Mouse (Mus musculus) hindbrain, postnatal 0 days (tissue): ENCODE results near the gene Gm20388. TPM values are rescaled to one million over a fixed set of nuclear protein-coding genes. Genes with fewer than 3 reads are reported as not detected.

Source experiments
- ATAC-seq: fragments of 200-750 bp; cut with Nextera tagmentation; 2 replicates; pipeline ENCODE4 v1.8.0; 2017; ENCODE audit warnings: mild to moderate bottlenecking, moderate TSS enrichment, moderate library complexity
- DNase-seq: peaks from one replicate; pipeline ENCODE4 v3.0.0-alpha.2; 2015; ENCODE audit warnings: low spot score
- H3K27ac ChIP-seq: fragments of 300-500 bp; sonication (generic); 2 replicates; pipeline ENCODE4 v1.5.1; 2014; ENCODE audit warnings: mild to moderate bottlenecking
- H3K27me3 ChIP-seq: fragments of 300-500 bp; sonication (generic); 2 replicates; pipeline ENCODE4 v1.6.1; 2014; ENCODE audit warnings: low read length, mixed read lengths; ENCODE audit not compliant: insufficient read depth
- H3K36me3 ChIP-seq: fragments of 300-500 bp; sonication (generic); 2 replicates; pipeline ENCODE4 v1.6.1; 2014; ENCODE audit warnings: low read length, mixed read lengths; ENCODE audit not compliant: insufficient read depth
- H3K4me1 ChIP-seq: fragments of 300-500 bp; sonication (generic); 2 replicates; pipeline ENCODE4 v1.6.1; 2014; ENCODE audit warnings: antibody characterized with exemption, low read length, mixed read lengths; ENCODE audit not compliant: insufficient read depth
- H3K4me2 ChIP-seq: fragments of 300-500 bp; sonication (generic); 2 replicates; pipeline ENCODE4 v1.6.1; 2014; ENCODE audit warnings: low read depth, mild to moderate bottlenecking, low read length, moderate library complexity, mixed read lengths
- H3K4me3 ChIP-seq: fragments of 300-500 bp; sonication (generic); 2 replicates; pipeline ENCODE4 v1.5.1; 2014; ENCODE audit warnings: low read length
- H3K9ac ChIP-seq: fragments of 300-500 bp; sonication (generic); replicated peaks from 2 replicates; pipeline ENCODE4 v1.6.1; 2014; ENCODE audit warnings: mild to moderate bottlenecking, low read length, moderate library complexity, mixed read lengths
- H3K9me3 ChIP-seq: fragments of 300-500 bp; sonication (generic); 2 replicates; pipeline ENCODE4 v1.6.1; 2016; ENCODE audit warnings: low read length, mixed read lengths
- CTCF ChIP-seq: IDR thresholded peaks from 2 replicates; pipeline ENCODE4 v1.5.1; 2016; ENCODE audit warnings: antibody characterized with exemption, control low read depth, low read depth
- WGBS: fragments of 180-500 bp; shearing (Covaris S2); extraction: QIAGEN DNeasy Blood & Tissue Kit; methylation state at CpG from one replicate; pipeline ENCODE4 v1.1.7; 2014; 5-methylcytosine and 5-hydroxymethylcytosine counted together
- polyA plus RNA-seq: library from polyadenylated mRNA; unstranded; fragments of >200 nt; fragmentation: Nextera tagmentation; extraction: Ambion mirVana; gene quantifications from 2 replicates; pipeline ENCODE4 v1.2.1, GENCODE M21; 2015
- total RNA-seq: library from RNA; depleted of rRNA; stranded (reverse); fragments of >200 nt; gene quantifications from 2 replicates; pipeline ENCODE4 v1.2.3, GENCODE M21; 2014

Gm20388 gene
- total and polyA plus RNA-seq, 2 experiments from 2014 or later: 71.3 TPM; not detected in 1

DNA sequence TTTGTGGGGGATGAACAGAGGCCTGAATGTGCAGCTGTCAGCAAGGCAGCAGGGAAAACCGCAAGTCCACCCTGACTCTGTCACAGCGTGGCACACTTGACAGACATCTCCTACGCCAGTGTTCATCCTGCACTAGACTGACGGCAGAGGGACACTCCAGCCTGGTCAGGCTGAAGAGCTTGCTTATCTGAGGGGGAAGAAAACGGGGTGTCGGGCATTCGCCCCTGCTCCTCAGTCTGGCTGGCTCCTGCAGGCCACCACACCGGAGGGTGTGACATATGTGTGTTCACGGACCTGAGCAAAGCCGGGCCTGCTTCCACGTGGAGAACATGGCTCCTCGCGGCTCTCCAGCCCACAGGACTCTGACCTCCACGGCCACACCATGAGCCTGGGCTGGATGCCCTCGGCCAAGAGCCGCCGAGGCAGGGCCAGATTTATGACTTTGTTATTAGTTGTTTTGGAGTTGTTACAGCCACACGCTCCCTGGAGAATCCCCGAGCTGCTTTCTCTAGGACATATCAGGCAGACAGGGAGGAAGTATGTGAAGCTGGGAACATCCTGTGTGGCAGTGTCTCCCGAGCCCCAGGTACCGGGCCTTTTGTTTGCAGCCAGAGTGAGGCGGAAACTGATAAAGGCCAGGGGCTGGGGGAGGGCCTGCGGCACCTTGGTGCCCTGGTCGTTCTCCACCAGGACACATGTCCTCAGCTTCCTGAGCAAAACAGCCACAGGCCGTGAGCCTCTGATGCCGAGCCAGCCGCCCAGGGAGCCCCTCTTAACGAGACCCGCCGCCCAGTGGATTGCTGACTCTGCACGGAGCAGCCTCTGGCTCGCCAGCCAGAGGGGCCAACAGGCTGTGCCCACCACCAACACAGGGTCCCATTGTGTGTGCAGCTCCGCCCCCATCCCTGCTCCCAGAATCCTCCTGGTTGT lies 1424.1 kb downstream of the Gm20388 start:
- H3K27me3 ChIP-seq: no peaks in the 10 kb centered on the region
- H3K4me2 ChIP-seq: no peak overlapping the region
- no peak for TF ChIP-seq CTCF
- H3K27ac ChIP-seq: peak overlapping the region; percentile 45
- H3K36me3 ChIP-seq: no peaks in the 10 kb centered on the region
- DNase-seq: peak; percentile 54
- WGBS: 48% methylated on average over 33 of the region's 33 CpGs
- no peaks in the 10 kb centered on the region for H3K9me3 ChIP-seq
- H3K4me3 ChIP-seq: no peak overlapping the region
- H3K9ac ChIP-seq: no peak overlapping the region
- ATAC-seq: peak; percentile 74
- H3K4me1 ChIP-seq: no peaks in the 10 kb centered on the region

DNA sequence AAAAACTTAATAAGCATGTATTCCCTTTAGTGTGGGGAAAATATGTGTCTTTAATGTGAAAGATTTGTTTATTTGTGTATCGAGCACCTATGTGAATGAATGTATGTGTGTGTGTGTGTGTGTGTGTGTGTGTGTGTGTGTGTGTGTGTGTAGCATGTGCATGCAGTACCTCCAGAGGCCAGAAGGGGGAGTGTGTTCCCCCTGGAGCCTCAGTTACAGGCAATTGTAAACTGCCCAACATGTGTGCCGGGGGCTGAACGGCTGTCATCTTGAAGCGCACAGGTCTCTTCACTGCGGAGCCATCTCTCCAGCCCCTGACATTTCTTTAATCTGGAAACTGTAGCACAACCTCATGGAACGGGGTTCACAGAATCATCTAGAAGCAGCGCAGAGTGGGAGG lies 1425.0 kb downstream of the Gm20388 start:
- TF ChIP-seq CTCF: peak; percentile 52
- no peak for DNase-seq
- no peaks in the 10 kb centered on the region for H3K4me1 ChIP-seq
- no peaks in the 10 kb centered on the region for H3K27me3 ChIP-seq
- H3K9ac ChIP-seq: no peak overlapping the region
- no peaks in the 10 kb centered on the region for H3K36me3 ChIP-seq
- H3K4me3 ChIP-seq: no peak overlapping the region
- H3K9me3 ChIP-seq: no peaks in the 10 kb centered on the region
- 96% methylated on average over 7 of the region's 7 CpGs for WGBS
- ATAC-seq: no peak
- H3K27ac ChIP-seq: no peak overlapping the region
- no peak overlapping the region for H3K4me2 ChIP-seq

DNA sequence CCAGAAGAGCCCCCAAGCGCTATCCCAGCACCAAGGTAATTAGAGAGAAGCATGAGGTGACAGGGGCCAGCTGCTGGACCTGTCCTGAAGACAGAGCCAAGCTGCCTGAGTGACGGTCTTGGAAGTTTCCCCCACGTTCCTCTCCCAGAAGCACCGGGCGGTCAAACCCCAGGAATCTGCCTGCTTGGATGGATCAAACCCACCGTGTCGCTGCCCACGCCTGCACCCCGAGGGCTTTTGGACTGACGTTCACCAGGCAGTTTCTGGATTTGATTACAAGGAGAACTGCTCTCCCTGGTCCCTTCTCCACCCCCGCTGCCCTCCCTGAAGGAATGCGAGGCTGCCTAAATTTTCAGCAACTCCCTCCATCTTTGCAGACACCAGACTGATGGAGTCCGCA lies 1432.3 kb downstream of the Gm20388 start:
- Histone ChIP-seq H3K4me3 (no peak overlapping the region), H3K4me2 (no peak overlapping the region), H3K9me3 (no peaks in the 10 kb centered on the region), H3K27ac (no peak overlapping the region), H3K9ac (no peak overlapping the region), H3K36me3 (no peaks in the 10 kb centered on the region), H3K27me3 (no peaks in the 10 kb centered on the region), H3K4me1 (0 out of 2 replicates have a peak, but pooled peaks cover 2% of the 10 kb centered on the region)
- WGBS: 56% methylated on average over 13 of the region's 13 CpGs
- TF ChIP-seq CTCF: no peak
- ATAC-seq: no peak
- DNase-seq: no peak

DNA sequence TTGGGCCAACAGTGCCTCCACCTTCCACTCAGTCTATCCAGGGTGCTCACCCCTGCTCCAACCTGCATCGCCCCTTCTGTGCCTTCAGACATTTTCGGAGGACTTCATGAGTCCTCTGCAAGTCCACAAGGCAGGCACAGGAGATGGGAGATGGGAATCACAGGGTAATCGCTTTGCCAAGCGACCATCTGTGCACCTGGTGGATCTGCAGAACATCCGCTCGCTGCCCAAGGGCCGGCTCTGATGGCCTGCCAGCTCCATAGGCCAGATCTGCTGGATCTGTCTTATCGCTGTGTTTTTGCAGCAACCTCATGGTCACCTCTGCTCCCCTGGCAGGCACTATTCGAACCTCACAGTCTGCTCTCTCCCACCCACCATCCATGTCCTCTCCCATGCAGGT lies 1433.8 kb downstream of the Gm20388 start:
- no peak for ATAC-seq
- no peaks in the 10 kb centered on the region for H3K9me3 ChIP-seq
- no peak overlapping the region for H3K4me2 ChIP-seq

DNA sequence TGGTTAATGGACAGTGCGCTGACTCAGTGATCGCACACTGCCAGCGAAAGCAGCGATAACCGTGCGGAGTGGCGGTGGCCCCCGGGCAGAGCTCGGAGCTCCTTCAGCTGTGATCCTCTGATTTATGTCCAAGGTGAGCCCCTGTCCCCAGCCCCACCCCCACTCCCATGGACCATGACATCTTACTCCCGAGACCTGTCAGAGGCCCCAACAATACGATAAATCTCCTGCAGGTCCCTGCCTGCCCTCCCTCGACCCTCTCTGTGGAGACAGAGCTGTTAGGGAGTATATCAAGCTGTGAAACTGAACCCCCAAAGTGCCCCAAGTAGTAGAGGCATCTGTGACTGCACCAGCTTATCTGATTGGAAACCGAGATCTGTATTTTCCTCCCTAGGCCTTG lies 1435.5 kb downstream of the Gm20388 start:
- Histone ChIP-seq H3K9ac (no peak overlapping the region), H3K27ac (no peak overlapping the region), H3K4me3 (no peak overlapping the region), H3K4me1 (0 out of 2 replicates have a peak, but pooled peaks cover 2% of the 10 kb centered on the region), H3K4me2 (no peak overlapping the region), H3K27me3 (no peaks in the 10 kb centered on the region), H3K36me3 (no peaks in the 10 kb centered on the region), H3K9me3 (no peaks in the 10 kb centered on the region)
- DNase-seq (no peak), ATAC-seq (no peak)
- WGBS: 78% methylated on average over 13 of the region's 13 CpGs
- TF ChIP-seq CTCF: no peak

More for the DNA sequence above, 1433.8 kb downstream of the Gm20388 start:
- Histone ChIP-seq H3K27me3 (no peaks in the 10 kb centered on the region), H3K4me1 (0 out of 2 replicates have a peak, but pooled peaks cover 2% of the 10 kb centered on the region), H3K36me3 (no peaks in the 10 kb centered on the region), H3K9ac (no peak overlapping the region), H3K4me3 (no peak overlapping the region), H3K27ac (no peak overlapping the region)
- TF ChIP-seq CTCF: no peak
- DNase-seq: no peak
- WGBS: 82% methylated on average over 9 of the region's 9 CpGs

DNA sequence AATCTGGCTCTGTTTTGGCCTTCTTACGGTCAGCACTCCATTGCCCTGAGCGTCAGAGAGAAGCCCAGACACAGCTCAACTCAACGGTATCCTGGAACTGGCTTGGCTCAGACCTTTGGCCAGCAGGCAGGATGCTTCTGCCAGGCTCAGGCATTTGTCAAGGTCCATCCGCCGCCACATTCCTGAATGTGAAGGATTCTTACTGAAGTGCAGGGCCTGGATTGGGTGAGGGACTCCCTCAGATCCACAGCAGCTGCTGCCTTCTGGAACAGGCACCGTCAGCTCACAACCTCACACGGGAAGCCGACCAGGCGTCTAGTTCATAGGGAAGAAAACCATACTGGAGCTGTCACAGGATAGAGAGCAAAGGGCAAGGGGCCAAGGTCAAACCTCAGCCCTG lies 1436.2 kb downstream of the Gm20388 start:
- H3K4me3 ChIP-seq: no peak overlapping the region
- H3K9ac ChIP-seq: no peak overlapping the region
- 0 out of 2 replicates have a peak, but pooled peaks cover 2% of the 10 kb centered on the region for H3K4me1 ChIP-seq
- WGBS: 57% methylated on average over 9 of the region's 9 CpGs
- H3K4me2 ChIP-seq: no peak overlapping the region
- ATAC-seq: 0 out of 2 replicates have a peak, but pooled peaks have one; percentile 32
- H3K36me3 ChIP-seq: no peaks in the 10 kb centered on the region
- H3K9me3 ChIP-seq: no peaks in the 10 kb centered on the region
- peak; percentile 44 for DNase-seq
- H3K27ac ChIP-seq: no peak overlapping the region
- no peak for TF ChIP-seq CTCF
- no peaks in the 10 kb centered on the region for H3K27me3 ChIP-seq

DNA sequence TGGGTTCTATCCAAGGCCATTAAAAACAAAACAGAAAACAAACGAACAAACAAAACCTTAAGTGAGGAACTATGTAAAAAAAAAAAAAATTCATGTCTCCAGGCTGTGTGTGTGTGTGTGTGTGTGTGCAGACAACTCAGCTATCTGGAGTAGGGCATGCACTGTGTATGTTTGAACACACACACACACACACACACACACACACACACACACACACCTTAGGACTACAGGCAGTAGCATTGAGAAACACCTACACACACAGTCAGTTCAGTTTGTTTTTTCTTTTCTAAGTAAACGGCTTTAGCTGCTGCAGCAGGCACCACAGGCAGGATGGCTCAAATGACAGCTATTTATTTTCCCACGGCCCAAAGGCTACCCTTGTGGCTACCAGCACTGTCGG lies 1438.4 kb downstream of the Gm20388 start:
- Histone ChIP-seq H3K27me3 (no peaks in the 10 kb centered on the region), H3K4me2 (no peak overlapping the region)

More for the DNA sequence above, 1438.4 kb downstream of the Gm20388 start:
- WGBS: 35% methylated on average over 4 of the region's 4 CpGs
- DNase-seq (no peak), ATAC-seq (no peak)
- Histone ChIP-seq H3K4me1 (0 out of 2 replicates have a peak, but pooled peaks cover 2% of the 10 kb centered on the region), H3K27ac (no peak overlapping the region), H3K36me3 (no peaks in the 10 kb centered on the region), H3K9ac (no peak overlapping the region), H3K9me3 (no peaks in the 10 kb centered on the region), H3K4me3 (no peak overlapping the region)
- no peak for TF ChIP-seq CTCF
